Mouse (Mus musculus) large intestine, adult 2 months (tissue): ENCODE measurements around the gene Kalrn. TPM values are rescaled to one million over a fixed set of nuclear protein-coding genes. Genes with fewer than 3 reads are reported as not detected.

Experiments
- DNase-seq: peaks from one replicate; pipeline ENCODE4 v3.0.0-alpha.2; 2012; ENCODE audit warnings: low read depth, low spot score
- WGBS: fragments of 180-500 bp; shearing (Covaris S2); methylation state at CpG from one replicate; pipeline ENCODE4 v1.1.7; 2018; 5-methylcytosine and 5-hydroxymethylcytosine counted together
- polyA plus RNA-seq: library from polyadenylated mRNA; depleted of rRNA; stranded (reverse); fragments of >200 nt; gene quantifications from 2 replicates; pipeline ENCODE4 v1.2.3, GENCODE M21; 2012

Gene Kalrn
- polyA plus RNA-seq, 1 experiment = 21.4 TPM

GRCm38 (mm10) chr16:34560814-34561213, 12.5 kb downstream of the Kalrn start:
- DNase-seq = no peak
- WGBS = 65% methylated on average over 5 of the region's 5 CpGs

- WGBS = 73% methylated on average over 2 of the region's 2 CpGs
- DNase-seq = no peak
Measured at GRCm38 (mm10) chr16:34560411-34560810, 12.9 kb downstream of the Kalrn start.

- 59% methylated on average over 6 of the region's 6 CpGs for WGBS
- no peak for DNase-seq
Measured at GRCm38 (mm10) chr16:34557891-34558290, 15.4 kb downstream of the Kalrn start.

- 90% methylated on average over 1 of the region's 1 CpGs for WGBS
- no peak for DNase-seq
Measured at GRCm38 (mm10) chr16:34552731-34553130, 20.6 kb downstream of the Kalrn start.

GRCm38 (mm10) chr16:34549470-34549999, 23.8 kb downstream of the Kalrn start:
- 62% methylated on average over 5 of the region's 5 CpGs for WGBS
- DNase-seq = no peak

- WGBS = 36% methylated on average over 6 of the region's 6 CpGs
- no peak for DNase-seq
Measured at GRCm38 (mm10) chr16:34546805-34547509, 26.4 kb downstream of the Kalrn start.

- DNase-seq = no peak
- WGBS = 69% methylated on average over 4 of the region's 4 CpGs
Measured at GRCm38 (mm10) chr16:34543754-34544153, 29.6 kb downstream of the Kalrn start.

- no peak for DNase-seq
- WGBS = 95% methylated on average over 2 of the region's 2 CpGs
Measured at GRCm38 (mm10) chr16:34542341-34542740, 31.0 kb downstream of the Kalrn start.

GRCm38 (mm10) chr16:34538679-34539185, 34.6 kb downstream of the Kalrn start:
- WGBS = 58% methylated on average over 5 of the region's 5 CpGs
- no peak for DNase-seq

- DNase-seq = no peak
- WGBS = 45% methylated on average over 6 of the region's 6 CpGs
Measured at GRCm38 (mm10) chr16:34536300-34536699, 37.0 kb downstream of the Kalrn start.

GRCm38 (mm10) chr16:34535135-34535534, 38.2 kb downstream of the Kalrn start:
- 31% methylated on average over 7 of the region's 7 CpGs for whole genome bisulfite sequencing
- no peak for DNase-seq

- WGBS = 2% methylated on average over 1 of the region's 1 CpGs
- DNase-seq = no peak
Measured at GRCm38 (mm10) chr16:34531506-34531905, 41.8 kb downstream of the Kalrn start.

GRCm38 (mm10) chr16:34530029-34530428, 43.3 kb downstream of the Kalrn start:
- WGBS = 84% methylated on average over 5 of the region's 5 CpGs
- no peak for DNase-seq

GRCm38 (mm10) chr16:34528234-34528983, 44.9 kb downstream of the Kalrn start:
- no peak for DNase-seq
- WGBS = 26% methylated on average over 5 of the region's 5 CpGs

- 55% methylated on average over 7 of the region's 7 CpGs for WGBS
- no peak for DNase-seq
Measured at GRCm38 (mm10) chr16:34526378-34526777, 47.0 kb downstream of the Kalrn start.

- DNase-seq = no peak
- 80% methylated on average over 8 of the region's 8 CpGs for WGBS
Measured at GRCm38 (mm10) chr16:34525866-34526265, 47.5 kb downstream of the Kalrn start.

GRCm38 (mm10) chr16:34525205-34525604, 48.1 kb downstream of the Kalrn start:
- DNase-seq = no peak
- 58% methylated on average over 3 of the region's 3 CpGs for WGBS

GRCm38 (mm10) chr16:34521061-34521460, 52.3 kb downstream of the Kalrn start:
- 81% methylated on average over 5 of the region's 5 CpGs for WGBS
- no peak for DNase-seq

- 81% methylated on average over 12 of the region's 12 CpGs for WGBS
- no peak for DNase-seq
Measured at GRCm38 (mm10) chr16:34516891-34517398, 56.4 kb downstream of the Kalrn start.

GRCm38 (mm10) chr16:34515485-34515884, 57.8 kb downstream of the Kalrn start:
- WGBS = 67% methylated on average over 4 of the region's 4 CpGs
- no peak for DNase-seq
